Mouse (Mus musculus): ENCODE results near the gene Tnfrsf14.

DNA sequence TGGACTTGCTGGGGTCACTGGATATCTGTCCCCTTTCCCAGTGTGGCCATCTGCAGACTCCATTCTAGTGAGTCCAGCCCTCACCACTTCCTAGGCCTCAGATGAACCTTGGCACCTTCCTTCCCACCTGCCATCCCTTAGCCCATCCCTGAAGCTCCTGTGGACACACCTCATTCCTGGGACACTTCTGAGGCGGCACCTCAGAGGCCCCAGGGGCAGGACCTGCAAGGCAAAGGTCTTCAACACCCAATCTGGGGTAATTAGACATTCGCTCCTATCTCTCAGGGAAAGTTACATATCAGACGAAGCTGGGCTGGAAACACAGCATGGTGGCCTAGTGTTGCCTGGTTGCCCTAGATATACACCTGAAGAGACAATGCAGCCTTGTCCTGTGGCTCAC, 13.7 kb downstream of the Tnfrsf14 start:
- TF ChIP-seq POLR2A (IDR thresholded peaks at IDR 0.05; ENCODE audit: borderline replicate concordance, extremely low read depth, insufficient read depth, insufficient read length, poor library complexity, severe bottlenecking), result no peak
- no peak for TF ChIP-seq CTCF (IDR thresholded peaks at IDR 0.05; ENCODE audit: borderline replicate concordance, extremely low read depth, insufficient read depth, insufficient read length)

All from brain, embryonic 14.5 days (tissue).